Mouse (Mus musculus) heart, adult 2 months (tissue): Measurements from ENCODE around the gene Brd4.

Experiments used
- CTCF ChIP-seq: fragments of 200-600 bp; IDR thresholded peaks from 2 replicates; pipeline ENCODE4 v1.8.1; 2022; ENCODE audit warnings: antibody characterized with exemption, mild to moderate bottlenecking, moderate library complexity
- EP300 ChIP-seq: fragments of 200-500 bp; IDR thresholded peaks from 2 replicates; pipeline ENCODE4 v1.6.1; 2011; ENCODE audit warnings: low read depth, low read length, control low read depth; ENCODE audit not compliant: insufficient read depth
- POLR2A ChIP-seq: fragments of 200-500 bp; IDR thresholded peaks from 2 replicates; pipeline ENCODE4 v1.6.1; 2011; ENCODE audit warnings: mild to moderate bottlenecking, low read depth, low read length, control low read depth; ENCODE audit not compliant: insufficient read depth

- no peak for TF ChIP-seq EP300
- TF ChIP-seq CTCF: no peak
- no peak for TF ChIP-seq POLR2A
These were observed 3.9 kb downstream of the Brd4 start for GRCm38 (mm10) chr17:32280575-32280974.
